Mouse (Mus musculus) CD4-positive, CD25-positive, alpha-beta regulatory T cell, adult 4 months (primary cell): ENCODE data around the gene Akap7. TPM values are rescaled to one million over a fixed set of nuclear protein-coding genes. Genes with fewer than 3 reads are reported as not detected.

Source experiments
- ATAC-seq: one replicate; pipeline ENCODE4 v1.8.0; 2017
- polyA plus RNA-seq, 2 experiments: library from polyadenylated mRNA; unstranded; fragments of 100-300 nt; shearing (Covaris generic); gene quantifications; one replicate each; pipeline ENCODE4 v1.2.1; 2017

Akap7 gene
- polyA plus RNA-seq, 2 experiments from 2014 or later: 3.9 to 6.1 TPM

GRCm38 (mm10) chr10:25120871-25121554 lies 186.7 kb downstream of the Akap7 start:
- ATAC-seq: no peak

Other genes with a start within 250 kb of the Akap7 start
- gene Epb41l2, start 51.9 kb upstream of the Akap7 start, polyA plus RNA-seq: 10 to 100 TPM; 19.1 to 20.1 TPM
- gene Smlr1, start 228.4 kb upstream of the Akap7 start, polyA plus RNA-seq: not detected